Mouse (Mus musculus) hindbrain, embryonic 11.5 days (tissue): Measurements from ENCODE around the gene Mrpl38. TPM values are rescaled to one million over a fixed set of nuclear protein-coding genes. Genes with fewer than 3 reads are reported as not detected.

Source experiments
- ATAC-seq: fragments of 200-750 bp; cut with Nextera tagmentation; 2 replicates; pipeline ENCODE4 v1.8.0; 2017; ENCODE audit warnings: mild to moderate bottlenecking, moderate TSS enrichment, moderate library complexity; ENCODE audit not compliant: low FRiP score
- DNase-seq: peaks from one replicate; pipeline ENCODE4 v3.0.0-alpha.2; 2015; ENCODE audit warnings: low spot score
- H3K27ac ChIP-seq: fragments of 300-500 bp; sonication (generic); 2 replicates; pipeline ENCODE4 v1.5.1; 2014; ENCODE audit warnings: mild to moderate bottlenecking, low read depth, low read length
- H3K27me3 ChIP-seq: fragments of 300-500 bp; sonication (generic); 2 replicates; pipeline ENCODE4 v1.6.1; 2014; ENCODE audit warnings: mild to moderate bottlenecking, low read length, moderate library complexity, mixed read lengths; ENCODE audit not compliant: control insufficient read depth, insufficient read depth
- H3K36me3 ChIP-seq: fragments of 300-500 bp; sonication (generic); 2 replicates; pipeline ENCODE4 v1.6.1; 2014; ENCODE audit warnings: mild to moderate bottlenecking, low read length, moderate library complexity, mixed read lengths; ENCODE audit not compliant: control insufficient read depth, insufficient read depth
- H3K4me1 ChIP-seq: fragments of 300-500 bp; sonication (generic); replicated peaks from 2 replicates; pipeline ENCODE4 v1.6.1; 2014; ENCODE audit warnings: low read length, mixed read lengths; ENCODE audit not compliant: control insufficient read depth, insufficient read depth
- H3K4me2 ChIP-seq: fragments of 300-500 bp; sonication (generic); replicated peaks from 2 replicates; pipeline ENCODE4 v1.6.1; 2014; ENCODE audit warnings: mild to moderate bottlenecking, low read depth, low read length
- H3K4me3 ChIP-seq: fragments of 300-500 bp; sonication (generic); 2 replicates; pipeline ENCODE4 v1.5.1; 2014; ENCODE audit warnings: low read depth, low read length
- H3K9ac ChIP-seq: fragments of 300-500 bp; sonication (generic); 2 replicates; pipeline ENCODE4 v1.6.1; 2014; ENCODE audit warnings: low read depth, low read length
- H3K9me3 ChIP-seq: fragments of 300-500 bp; sonication (generic); 2 replicates; pipeline ENCODE4 v1.6.1; 2016; ENCODE audit warnings: low read length; ENCODE audit not compliant: control insufficient read depth
- WGBS: fragments of 180-500 bp; shearing (Covaris S2); extraction: QIAGEN DNeasy Blood & Tissue Kit; methylation state at CpG from one replicate; pipeline ENCODE4 v1.1.7; 2014; 5-methylcytosine and 5-hydroxymethylcytosine counted together
- polyA plus RNA-seq: library from polyadenylated mRNA; unstranded; fragments of >200 nt; fragmentation: Nextera tagmentation; extraction: Ambion mirVana; gene quantifications from 2 replicates; pipeline ENCODE4 v1.2.1, GENCODE M21; 2014

The Mrpl38 gene
- polyA plus RNA-seq, 1 experiment from 2014 or later, result 93.2 TPM

- H3K4me3 ChIP-seq, result no peak overlapping the region
- no peak overlapping the region for H3K27ac ChIP-seq
- DNase-seq, result peak; percentile 43
- H3K9ac ChIP-seq, result 0 out of 2 replicates have a peak overlapping the region, but pooled peaks have one; percentile 5
- peaks cover 18% of the 10 kb centered on the region for H3K4me1 ChIP-seq
- peak overlapping the region; percentile 2; the same call in 1 of the 2 replicates for H3K4me2 ChIP-seq
- H3K9me3 ChIP-seq, result no peaks in the 10 kb centered on the region
- WGBS, result 39% methylated on average over 14 of the region's 14 CpGs
- peaks cover 31% of the 10 kb centered on the region for H3K27me3 ChIP-seq
- peak; percentile 35; the same call in 1 of the 2 replicates for ATAC-seq
- no peaks in the 10 kb centered on the region for H3K36me3 ChIP-seq
Observed at GRCm38 (mm10) chr11:116104006-116104646, 34.5 kb downstream of the Mrpl38 start.

- Histone ChIP-seq H3K9me3 (no peaks in the 10 kb centered on the region), H3K36me3 (no peaks in the 10 kb centered on the region), H3K27ac (no peak overlapping the region), H3K27me3 (peaks cover 26% of the 10 kb centered on the region), H3K4me2 (no peak overlapping the region), H3K4me1 (peaks cover 18% of the 10 kb centered on the region), H3K4me3 (no peak overlapping the region), H3K9ac (no peak overlapping the region)
- ATAC-seq (no peak), DNase-seq (no peak)
- WGBS, result 87% methylated on average over 12 of the region's 12 CpGs
Observed at GRCm38 (mm10) chr11:116103572-116103971, 35.1 kb downstream of the Mrpl38 start.

- peak overlapping the region; percentile 70 for H3K27ac ChIP-seq
- H3K4me2 ChIP-seq, result no peak overlapping the region
- peaks cover 18% of the 10 kb centered on the region for H3K4me1 ChIP-seq
- 58% methylated on average over 3 of the region's 4 CpGs for WGBS
- no peak overlapping the region for H3K9ac ChIP-seq
- no peaks in the 10 kb centered on the region for H3K36me3 ChIP-seq
- ATAC-seq (no peak), DNase-seq (no peak)
- H3K4me3 ChIP-seq, result no peak overlapping the region
- no peaks in the 10 kb centered on the region for H3K9me3 ChIP-seq
- peaks cover 15% of the 10 kb centered on the region for H3K27me3 ChIP-seq
Observed at GRCm38 (mm10) chr11:116102472-116102871, 36.2 kb downstream of the Mrpl38 start.

- DNase-seq, result peak; percentile 32
- no peaks in the 10 kb centered on the region for H3K9me3 ChIP-seq
- H3K9ac ChIP-seq, result 0 out of 2 replicates have a peak overlapping the region, but pooled peaks have one; percentile 40
- peaks cover 10% of the 10 kb centered on the region for H3K27me3 ChIP-seq
- no peaks in the 10 kb centered on the region for H3K36me3 ChIP-seq
- ATAC-seq, result no peak
- peaks cover 18% of the 10 kb centered on the region for H3K4me1 ChIP-seq
- WGBS, result 37% methylated on average over 11 of the region's 11 CpGs
- H3K4me2 ChIP-seq, result no peak overlapping the region
- H3K27ac ChIP-seq, result peak overlapping the region; percentile 70
- H3K4me3 ChIP-seq, result no peak overlapping the region
Observed at GRCm38 (mm10) chr11:116101931-116102381, 36.7 kb downstream of the Mrpl38 start.

GRCm38 (mm10) chr11:116100839-116101238 lies 37.8 kb downstream of the Mrpl38 start:
- H3K27me3 ChIP-seq, result no peaks in the 10 kb centered on the region; the same call in 1 of the 2 replicates
- H3K27ac ChIP-seq, result no peak overlapping the region
- H3K4me1 ChIP-seq, result peaks cover 10% of the 10 kb centered on the region; the same call in 1 of the 2 replicates
- H3K9ac ChIP-seq, result no peak overlapping the region
- no peak for ATAC-seq
- 87% methylated on average over 7 of the region's 7 CpGs for WGBS
- no peak overlapping the region for H3K4me3 ChIP-seq
- no peak for DNase-seq
- H3K4me2 ChIP-seq, result no peak overlapping the region
- H3K36me3 ChIP-seq, result no peaks in the 10 kb centered on the region
- H3K9me3 ChIP-seq, result no peaks in the 10 kb centered on the region

- ATAC-seq, result no peak
- no peak overlapping the region for H3K4me3 ChIP-seq
- no peaks in the 10 kb centered on the region for H3K36me3 ChIP-seq
- H3K9ac ChIP-seq, result no peak overlapping the region
- H3K27ac ChIP-seq, result no peak overlapping the region
- no peaks in the 10 kb centered on the region for H3K27me3 ChIP-seq
- 91% methylated on average over 6 of the region's 6 CpGs for WGBS
- H3K4me2 ChIP-seq, result no peak overlapping the region
- H3K4me1 ChIP-seq, result peaks cover 10% of the 10 kb centered on the region; the same call in 1 of the 2 replicates
- DNase-seq, result no peak
- H3K9me3 ChIP-seq, result no peaks in the 10 kb centered on the region
Observed at GRCm38 (mm10) chr11:116100385-116100784, 38.3 kb downstream of the Mrpl38 start.

- Histone ChIP-seq H3K9ac (no peak overlapping the region), H3K36me3 (no peaks in the 10 kb centered on the region), H3K27me3 (no peaks in the 10 kb centered on the region), H3K9me3 (no peaks in the 10 kb centered on the region), H3K4me3 (no peak overlapping the region), H3K4me2 (no peak overlapping the region), H3K4me1 (peaks cover 10% of the 10 kb centered on the region; the same call in 1 of the 2 replicates), H3K27ac (no peak overlapping the region)
- 91% methylated on average over 6 of the region's 6 CpGs for WGBS
- ATAC-seq (no peak), DNase-seq (no peak)
Observed at GRCm38 (mm10) chr11:116099462-116099861, 39.2 kb downstream of the Mrpl38 start.

- Histone ChIP-seq H3K27ac (no peak overlapping the region), H3K9ac (no peak overlapping the region), H3K36me3 (no peaks in the 10 kb centered on the region), H3K4me2 (no peak overlapping the region), H3K9me3 (no peaks in the 10 kb centered on the region), H3K4me1 (peaks cover 10% of the 10 kb centered on the region; the same call in 1 of the 2 replicates), H3K27me3 (no peaks in the 10 kb centered on the region), H3K4me3 (no peak overlapping the region)
- 80% methylated on average over 14 of the region's 14 CpGs for WGBS
- ATAC-seq, result no peak
- no peak for DNase-seq
Observed at GRCm38 (mm10) chr11:116098711-116099460, 39.8 kb downstream of the Mrpl38 start.
